ENCODE assay signal across 11 mouse cellular contexts in genomic region chr15:90666893-90667292, GRCm38 (mm10).
"Had no signal": no experiment of that assay in that cellular context is flagged by ENCODE, and none has a peak within 500 bp of the region (broad histone marks: within the 10 kb centered on the region; RNA-seq: fewer than 3 reads in every experiment).

No protein-coding gene starts in this region.

- H3K9me3 ChIP-seq: limb, embryonic 13.5 days; liver, embryonic 15.5 days; neural tube, embryonic 12.5 days had no signal

- H3K27ac ChIP-seq: layer of hippocampus, adult 2 months; limb, embryonic 13.5 days; liver, embryonic 15.5 days; neural tube, embryonic 12.5 days had no signal

- DNase-seq: kidney, adult 18-20 months; kidney, postnatal 10 days; kidney, postnatal 4 days; left cerebral cortex, postnatal 4 days; midbrain, embryonic 14.5 days; thymus, postnatal 36 days had no signal

- H3K4me1 ChIP-seq: limb, embryonic 13.5 days; liver, embryonic 15.5 days; neural tube, embryonic 12.5 days had no signal

- H3K4me2 ChIP-seq: limb, embryonic 13.5 days; liver, embryonic 15.5 days; neural tube, embryonic 12.5 days had no signal

- H3K9ac ChIP-seq: limb, embryonic 13.5 days; liver, embryonic 15.5 days; neural tube, embryonic 12.5 days had no signal

- H3K27me3 ChIP-seq: limb, embryonic 13.5 days; liver, embryonic 15.5 days; neural tube, embryonic 12.5 days had no signal

- ATAC-seq: inflammation-experienced regulatory T-cells, adult 6 months had no signal

- H3K36me3 ChIP-seq: limb, embryonic 13.5 days; liver, embryonic 15.5 days; neural tube, embryonic 12.5 days had no signal

- H3K4me3 ChIP-seq: layer of hippocampus, adult 2 months; limb, embryonic 13.5 days; liver, embryonic 15.5 days; neural tube, embryonic 12.5 days had no signal
